Mouse (Mus musculus): ENCODE measurements around the gene Cblb.

- no peak for TF ChIP-seq POLR2A (IDR thresholded peaks at IDR 0.05; ENCODE audit: extremely low read depth, insufficient read depth, low read length)
- TF ChIP-seq CTCF (IDR thresholded peaks at IDR 0.05; ENCODE audit: low read depth, low read length) = no peak
Measured at GRCm38 (mm10) chr16:52194040-52194439, 163.0 kb downstream of the Cblb start.
